Mouse (Mus musculus) heart, embryonic 16.5 days (tissue): ENCODE results near the gene Sh2d6. TPM values are rescaled to one million over a fixed set of nuclear protein-coding genes. Genes with fewer than 3 reads are reported as not detected.

ENCODE experiments used
- ATAC-seq: fragments of 200-750 bp; cut with Nextera tagmentation; replicated peaks from 2 replicates; pipeline ENCODE4 v1.8.0; 2017; ENCODE audit warnings: moderate number of reproducible peaks; ENCODE audit not compliant: insufficient read depth, low FRiP score; ENCODE audit errors: extremely low read depth
- H3K27ac ChIP-seq: fragments of 300-500 bp; sonication (generic); 2 replicates; pipeline ENCODE4 v1.5.1; 2014; ENCODE audit warnings: mild to moderate bottlenecking, low read length, control low read depth, moderate library complexity
- H3K27me3 ChIP-seq: fragments of 300-500 bp; sonication (generic); 2 replicates; pipeline ENCODE4 v1.6.1; 2014; ENCODE audit warnings: low read length, mixed read lengths; ENCODE audit not compliant: control insufficient read depth, insufficient read depth
- H3K36me3 ChIP-seq: fragments of 300-500 bp; sonication (generic); 2 replicates; pipeline ENCODE4 v1.6.1; 2014; ENCODE audit not compliant: control insufficient read depth, insufficient read depth
- H3K4me1 ChIP-seq: fragments of 300-500 bp; sonication (generic); 2 replicates; pipeline ENCODE4 v1.6.1; 2014; ENCODE audit warnings: low read length, mixed read lengths; ENCODE audit not compliant: control insufficient read depth, insufficient read depth
- H3K4me2 ChIP-seq: fragments of 300-500 bp; sonication (generic); 2 replicates; pipeline ENCODE4 v1.6.1; 2014; ENCODE audit warnings: low read depth, mild to moderate bottlenecking, control low read depth, low read length
- H3K4me3 ChIP-seq: fragments of 300-500 bp; sonication (generic); 2 replicates; pipeline ENCODE4 v1.5.1; 2014; ENCODE audit warnings: mild to moderate bottlenecking, control low read depth, low read length
- H3K9ac ChIP-seq: fragments of 300-500 bp; sonication (generic); 2 replicates; pipeline ENCODE4 v1.6.1; 2014; ENCODE audit warnings: low read length, control low read depth
- H3K9me3 ChIP-seq: fragments of 300-500 bp; sonication (generic); replicated peaks from 2 replicates; pipeline ENCODE4 v1.6.1; 2016; ENCODE audit warnings: low read length; ENCODE audit not compliant: control insufficient read depth
- whole genome bisulfite sequencing: fragments of 180-500 bp; shearing (Covaris S2); extraction: QIAGEN DNeasy Blood & Tissue Kit; methylation state at CpG from one replicate; pipeline ENCODE4 v1.1.7; 2014; 5-methylcytosine and 5-hydroxymethylcytosine counted together
- polyA plus RNA-seq: library from polyadenylated mRNA; unstranded; fragments of >200 nt; fragmentation: Nextera tagmentation; extraction: Ambion mirVana; gene quantifications from 2 replicates; pipeline ENCODE4 v1.2.1, GENCODE M21; 2015

Sh2d6 gene
- polyA plus RNA-seq, 1 experiment from 2014 or later: not detected

DNA sequence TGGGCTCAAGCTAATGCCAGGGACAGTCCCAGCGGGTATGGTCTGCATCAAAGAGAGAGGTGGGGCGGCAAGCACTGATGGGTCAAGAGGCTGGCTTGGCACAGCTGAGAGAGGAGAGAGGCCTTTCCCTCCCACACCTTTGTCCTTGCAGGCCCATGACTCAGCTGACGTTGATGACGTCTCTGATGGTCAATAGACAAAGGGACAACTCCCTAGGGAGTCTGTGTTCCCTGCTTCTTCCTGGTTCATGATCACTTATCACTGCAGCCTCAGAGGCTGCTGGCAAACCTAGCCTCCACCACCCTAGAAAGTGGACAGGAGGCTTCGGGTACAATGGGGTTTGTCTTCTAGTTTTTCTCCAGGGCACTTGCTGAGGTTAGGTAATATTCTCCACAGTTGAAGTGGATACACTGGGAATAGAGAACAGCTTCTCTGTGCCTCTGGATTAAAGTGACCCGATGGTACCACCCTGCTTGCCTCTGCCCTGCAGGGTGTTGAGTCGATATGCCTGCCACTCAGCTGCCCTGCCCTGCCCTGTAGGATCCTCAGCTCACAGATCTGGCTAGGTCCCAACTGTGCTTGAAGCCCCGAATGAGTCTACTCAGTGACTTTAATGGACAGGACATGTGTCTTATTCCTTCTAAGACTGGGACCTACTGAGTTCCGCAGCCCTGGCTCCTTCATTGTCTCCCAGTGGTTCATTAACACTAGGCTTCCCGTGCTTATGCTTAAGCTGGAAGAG, 7.1 kb upstream of the Sh2d6 start:
- 69% methylated on average over 10 of the region's 10 CpGs for WGBS
- no peak overlapping the region for H3K4me3 ChIP-seq
- H3K27me3 ChIP-seq: no peaks in the 10 kb centered on the region
- H3K4me2 ChIP-seq: no peak overlapping the region
- no peak for ATAC-seq
- H3K36me3 ChIP-seq: no peaks in the 10 kb centered on the region
- no peak overlapping the region for H3K27ac ChIP-seq
- H3K4me1 ChIP-seq: peaks cover 3% of the 10 kb centered on the region
- no peak overlapping the region for H3K9ac ChIP-seq
- no peaks in the 10 kb centered on the region for H3K9me3 ChIP-seq

GRCm38 (mm10) chr6:72527070-72527469, 5.6 kb upstream of the Sh2d6 start:
- no peak overlapping the region for H3K9ac ChIP-seq
- ATAC-seq: no peak
- H3K4me3 ChIP-seq: no peak overlapping the region
- H3K4me2 ChIP-seq: no peak overlapping the region
- H3K27me3 ChIP-seq: no peaks in the 10 kb centered on the region
- H3K9me3 ChIP-seq: no peaks in the 10 kb centered on the region
- H3K36me3 ChIP-seq: no peaks in the 10 kb centered on the region
- no peak overlapping the region for H3K27ac ChIP-seq
- H3K4me1 ChIP-seq: no peaks in the 10 kb centered on the region
- WGBS: 73% methylated on average over 4 of the region's 4 CpGs

DNA sequence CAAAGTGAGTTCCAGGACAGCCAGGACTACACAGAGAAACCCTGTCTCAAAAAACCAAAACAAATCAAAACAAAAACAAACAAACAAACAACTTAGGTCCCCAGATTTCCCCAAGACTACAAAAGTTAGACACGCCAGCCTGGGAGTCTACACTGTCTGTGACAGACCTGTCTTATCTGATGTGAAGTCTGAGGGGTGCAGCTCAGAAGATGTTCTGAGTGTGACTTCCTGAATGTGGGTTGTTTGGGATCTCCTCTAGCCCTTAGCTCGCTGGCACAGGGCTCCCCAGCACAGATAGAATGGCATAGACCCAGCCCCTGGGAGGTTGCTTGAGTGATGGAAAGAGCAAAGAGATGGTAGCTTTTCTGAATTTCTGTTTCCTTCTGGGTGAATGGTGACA, 2.7 kb upstream of the Sh2d6 start:
- Histone ChIP-seq H3K9ac (no peak overlapping the region), H3K27me3 (no peaks in the 10 kb centered on the region), H3K4me3 (no peak overlapping the region), H3K4me1 (peaks cover 6% of the 10 kb centered on the region; the same call in 1 of the 2 replicates), H3K4me2 (no peak overlapping the region), H3K36me3 (no peaks in the 10 kb centered on the region), H3K27ac (no peak overlapping the region), H3K9me3 (no peaks in the 10 kb centered on the region)
- no peak for ATAC-seq
- WGBS: 80% methylated on average over 2 of the region's 2 CpGs

- H3K4me3 ChIP-seq: no peak overlapping the region
- no peak overlapping the region for H3K4me2 ChIP-seq
Observed at GRCm38 (mm10) chr6:72523222-72523621, 1.7 kb upstream of the Sh2d6 start.

GRCm38 (mm10) chr6:72522288-72522687, 781 bp upstream of the Sh2d6 start:
- Histone ChIP-seq H3K27ac (no peak overlapping the region), H3K4me2 (no peak overlapping the region), H3K4me3 (no peak overlapping the region), H3K36me3 (no peaks in the 10 kb centered on the region), H3K9ac (no peak overlapping the region), H3K9me3 (no peaks in the 10 kb centered on the region), H3K4me1 (peaks cover 6% of the 10 kb centered on the region; the same call in 1 of the 2 replicates), H3K27me3 (no peaks in the 10 kb centered on the region)
- no peak for ATAC-seq
- WGBS: 75% methylated on average over 5 of the region's 5 CpGs

More at GRCm38 (mm10) chr6:72523222-72523621, 1.7 kb upstream of the Sh2d6 start:
- no peak overlapping the region for H3K9ac ChIP-seq
- H3K36me3 ChIP-seq: no peaks in the 10 kb centered on the region
- no peak for ATAC-seq
- WGBS: 78% methylated on average over 4 of the region's 4 CpGs
- H3K27me3 ChIP-seq: no peaks in the 10 kb centered on the region
- no peak overlapping the region for H3K27ac ChIP-seq
- H3K9me3 ChIP-seq: no peaks in the 10 kb centered on the region
- H3K4me1 ChIP-seq: peaks cover 6% of the 10 kb centered on the region; the same call in 1 of the 2 replicates

GRCm38 (mm10) chr6:72520904-72521303, 603 bp downstream of the Sh2d6 start:
- Histone ChIP-seq H3K36me3 (no peaks in the 10 kb centered on the region), H3K9ac (no peak overlapping the region), H3K4me2 (no peak overlapping the region), H3K9me3 (no peaks in the 10 kb centered on the region), H3K4me1 (peaks cover 6% of the 10 kb centered on the region; the same call in 1 of the 2 replicates), H3K27ac (no peak overlapping the region), H3K27me3 (no peaks in the 10 kb centered on the region), H3K4me3 (no peak overlapping the region)
- no peak for ATAC-seq
- 89% methylated on average over 5 of the region's 5 CpGs for WGBS

DNA sequence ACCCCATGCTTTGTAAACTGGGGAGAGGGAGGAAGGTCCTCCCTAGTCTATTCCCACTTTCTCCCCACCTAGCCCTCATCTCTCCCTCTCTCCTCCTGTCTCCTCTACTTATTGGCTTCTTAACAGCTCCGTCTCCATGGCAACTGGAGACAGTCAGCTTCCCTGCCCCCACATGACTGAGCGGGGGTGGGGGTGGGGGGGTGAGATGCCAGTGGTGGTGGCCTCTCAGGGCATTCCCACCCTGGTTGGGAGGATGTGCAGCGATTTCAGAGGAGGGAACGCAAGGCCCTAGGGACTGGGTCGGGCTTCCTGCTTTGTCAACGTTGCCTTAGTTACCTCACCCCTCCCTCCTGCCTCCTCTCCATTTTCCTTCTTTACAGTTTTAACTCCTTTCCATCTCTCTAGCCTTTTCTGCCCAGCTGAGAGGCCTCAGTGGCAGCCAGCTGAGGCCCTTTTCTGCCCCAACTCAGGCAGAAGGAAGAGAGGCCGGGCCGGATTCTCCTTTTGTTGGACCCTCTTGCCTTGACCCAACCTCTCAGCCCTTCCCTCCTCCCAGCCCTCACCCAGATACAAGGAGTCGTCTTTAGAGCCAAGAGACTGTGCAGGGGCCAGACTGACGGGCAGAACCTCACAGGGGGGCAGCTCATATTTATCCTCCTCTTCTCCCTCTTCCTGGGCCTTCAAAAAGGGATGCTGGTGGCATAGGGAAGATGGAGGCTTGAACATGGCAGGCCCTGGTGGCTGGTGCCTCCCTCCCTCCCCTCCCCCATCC, 1.4 kb downstream of the Sh2d6 start:
- H3K36me3 ChIP-seq: no peaks in the 10 kb centered on the region
- no peaks in the 10 kb centered on the region for H3K27me3 ChIP-seq
- H3K27ac ChIP-seq: peak overlapping the region; percentile 59
- H3K9ac ChIP-seq: no peak overlapping the region
- no peak overlapping the region for H3K4me3 ChIP-seq
- H3K4me1 ChIP-seq: peaks cover 6% of the 10 kb centered on the region; the same call in 1 of the 2 replicates
- peak; percentile 73 for ATAC-seq
- 33% methylated on average over 10 of the region's 10 CpGs for WGBS
- H3K4me2 ChIP-seq: peak overlapping the region; percentile 20; the same call in 1 of the 2 replicates
- H3K9me3 ChIP-seq: no peaks in the 10 kb centered on the region

GRCm38 (mm10) chr6:72519303-72519702, 2.2 kb downstream of the Sh2d6 start:
- no peaks in the 10 kb centered on the region for H3K9me3 ChIP-seq
- 52% methylated on average over 8 of the region's 8 CpGs for WGBS
- H3K36me3 ChIP-seq: no peaks in the 10 kb centered on the region
- H3K9ac ChIP-seq: no peak overlapping the region
- H3K4me1 ChIP-seq: peaks cover 6% of the 10 kb centered on the region; the same call in 1 of the 2 replicates
- no peak overlapping the region for H3K27ac ChIP-seq
- ATAC-seq: no peak
- H3K4me2 ChIP-seq: no peak overlapping the region
- no peak overlapping the region for H3K4me3 ChIP-seq
- H3K27me3 ChIP-seq: no peaks in the 10 kb centered on the region

GRCm38 (mm10) chr6:72518842-72519241, 2.7 kb downstream of the Sh2d6 start:
- H3K9me3 ChIP-seq: no peaks in the 10 kb centered on the region
- no peak overlapping the region for H3K27ac ChIP-seq
- H3K36me3 ChIP-seq: no peaks in the 10 kb centered on the region
- ATAC-seq: no peak
- H3K27me3 ChIP-seq: no peaks in the 10 kb centered on the region
- H3K9ac ChIP-seq: no peak overlapping the region
- no peak overlapping the region for H3K4me2 ChIP-seq
- WGBS: 75% methylated on average over 1 of the region's 1 CpGs
- H3K4me1 ChIP-seq: peaks cover 6% of the 10 kb centered on the region; the same call in 1 of the 2 replicates
- H3K4me3 ChIP-seq: no peak overlapping the region
